Mouse (Mus musculus): Measurements from ENCODE around the gene Ttl.
A peak's percentile ranks its signal among the peaks of the same experiment; 100 is the strongest.

The Ttl gene

GRCm38 (mm10) chr2:129065437-129066282, at the start of gene Ttl:
Gene Ttl, plus strand, starts transcription at chr2:129065942.
- DNase-seq (ENCODE audit: low spot score in 2 of 2) = peak; percentile 60 to 78

DNA sequence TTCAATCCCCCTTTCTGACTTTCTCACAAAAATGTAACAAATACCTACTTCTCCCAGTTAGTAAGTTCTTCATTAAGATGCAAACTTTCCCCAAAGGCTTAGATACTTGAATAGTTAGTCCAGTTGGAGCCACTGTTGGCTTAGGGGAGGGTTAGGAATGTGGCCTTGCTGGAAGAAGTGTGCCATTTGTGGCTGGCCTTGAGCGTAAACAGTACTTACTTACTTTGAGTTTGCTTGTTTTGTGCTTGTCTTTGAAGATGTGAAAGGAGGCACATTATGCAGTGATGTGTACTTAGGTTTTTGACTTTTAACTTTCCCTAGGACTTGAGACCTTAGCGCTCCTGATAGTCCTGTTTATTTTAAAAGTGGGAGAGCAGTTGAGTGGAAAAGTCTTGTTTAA, 45.6 kb upstream of the Ttl start:
- DNase-seq (ENCODE audit: low spot score in 2 of 2) = no peak

- no peak for DNase-seq (ENCODE audit: low spot score in 2 of 2)
These were observed 40.9 kb upstream of the Ttl start for GRCm38 (mm10) chr2:129024820-129025219.

DNA sequence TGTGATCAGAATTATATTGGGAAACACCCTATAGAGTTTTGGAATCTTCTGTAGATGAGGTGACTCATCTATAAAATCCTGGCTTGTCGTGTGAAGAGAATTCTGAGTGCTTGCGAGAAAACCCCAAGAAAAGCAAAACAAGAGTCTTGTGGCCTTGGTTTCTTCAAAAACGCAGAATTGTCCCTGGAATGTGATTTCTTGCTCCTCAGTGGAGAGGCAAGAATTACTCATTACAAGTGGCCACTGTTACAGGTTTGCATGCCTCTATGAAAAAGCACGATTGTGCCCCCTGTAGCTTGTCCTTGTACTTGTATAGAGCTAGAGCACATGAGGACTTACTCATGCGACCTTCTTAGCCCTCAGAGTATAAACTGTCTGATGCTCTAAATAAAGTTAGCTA, 30.4 kb upstream of the Ttl start:
- no peak for DNase-seq (ENCODE audit: low spot score in 2 of 2)

DNA sequence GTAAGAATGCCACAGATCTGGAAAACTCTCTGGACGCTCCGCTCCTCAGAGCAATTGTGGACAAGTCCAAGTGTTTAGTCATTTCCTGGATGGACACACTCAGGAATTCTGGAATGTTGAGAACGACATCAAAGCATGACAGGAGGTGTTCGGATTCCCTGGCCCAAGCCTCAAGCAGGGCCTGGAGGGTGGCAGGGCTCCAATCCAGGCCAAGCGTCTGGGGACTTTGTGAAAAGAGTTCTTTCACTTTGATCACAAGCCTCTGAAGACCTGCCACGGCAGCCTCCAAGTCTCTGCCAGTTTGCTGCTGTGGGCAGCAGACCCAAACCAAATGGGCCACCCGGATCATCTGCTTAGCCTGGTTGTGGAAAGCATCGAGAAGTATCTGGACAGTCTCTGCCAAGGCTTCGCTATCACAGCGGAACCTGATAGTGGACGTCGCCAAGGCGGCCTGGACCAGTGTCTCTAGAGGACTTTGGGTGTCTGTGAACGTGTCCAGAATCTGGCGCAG, 27.3 kb upstream of the Ttl start:
- no peak for DNase-seq (ENCODE audit: low spot score in 2 of 2)

- peak in 1 of 2 experiments; percentile 25 for DNase-seq (ENCODE audit: low spot score in 2 of 2)
These were observed 26.7 kb upstream of the Ttl start for GRCm38 (mm10) chr2:129038937-129039631.

GRCm38 (mm10) chr2:129040567-129040966, 25.2 kb upstream of the Ttl start:
- DNase-seq (ENCODE audit: low spot score in 2 of 2) = peak in 1 of 2 experiments; percentile 20

DNA sequence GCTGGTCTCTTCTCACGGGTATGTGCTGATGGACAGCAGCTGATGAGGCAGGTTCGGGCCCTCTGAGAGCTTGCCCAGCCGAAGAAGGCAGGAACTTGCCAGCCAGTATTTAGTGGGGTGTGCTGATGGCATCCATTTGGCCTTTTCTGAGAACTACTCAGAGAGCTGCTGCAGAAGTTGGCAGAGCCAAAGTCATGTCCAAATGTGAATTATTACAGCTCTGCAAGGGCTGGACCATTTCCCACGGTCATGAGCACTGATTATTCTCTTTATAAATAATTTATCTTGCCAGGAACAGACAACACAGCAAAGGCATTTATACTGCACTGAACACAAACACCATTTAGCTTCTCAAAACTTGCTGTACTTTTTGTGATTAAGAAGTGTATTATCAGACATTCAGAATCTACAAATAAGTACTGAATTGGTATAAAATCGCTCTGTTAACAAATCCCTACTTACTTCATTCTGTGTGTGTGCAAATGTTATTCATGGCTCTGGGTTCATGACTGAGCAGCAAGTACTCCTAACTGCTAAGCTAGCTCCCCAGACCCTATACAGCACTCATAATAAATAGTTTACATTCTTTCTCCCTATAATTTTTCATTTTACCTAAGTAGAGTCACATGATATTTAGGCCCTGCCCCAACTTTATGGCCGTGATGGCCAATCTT, 19.4 kb upstream of the Ttl start:
- no peak for DNase-seq (ENCODE audit: low spot score in 2 of 2)

DNA sequence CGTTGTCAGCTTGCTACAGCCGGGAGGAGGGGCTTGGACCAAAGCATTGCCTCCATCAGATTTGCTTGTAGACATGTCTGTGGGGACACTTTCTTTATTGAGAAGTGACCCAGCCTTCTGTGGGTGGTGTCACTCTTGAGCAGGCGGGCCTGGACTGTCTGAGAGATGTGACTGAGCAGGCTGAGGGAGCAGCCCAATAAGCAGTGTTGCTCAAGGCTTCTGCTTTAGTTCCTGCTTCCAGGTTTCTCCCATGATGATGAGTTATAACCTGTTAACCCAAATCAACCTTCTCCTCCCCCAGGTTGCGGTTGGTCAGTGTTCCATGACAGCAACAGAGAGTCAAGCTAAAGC, 18.9 kb upstream of the Ttl start:
- DNase-seq (ENCODE audit: low spot score in 2 of 2) = no peak

DNA sequence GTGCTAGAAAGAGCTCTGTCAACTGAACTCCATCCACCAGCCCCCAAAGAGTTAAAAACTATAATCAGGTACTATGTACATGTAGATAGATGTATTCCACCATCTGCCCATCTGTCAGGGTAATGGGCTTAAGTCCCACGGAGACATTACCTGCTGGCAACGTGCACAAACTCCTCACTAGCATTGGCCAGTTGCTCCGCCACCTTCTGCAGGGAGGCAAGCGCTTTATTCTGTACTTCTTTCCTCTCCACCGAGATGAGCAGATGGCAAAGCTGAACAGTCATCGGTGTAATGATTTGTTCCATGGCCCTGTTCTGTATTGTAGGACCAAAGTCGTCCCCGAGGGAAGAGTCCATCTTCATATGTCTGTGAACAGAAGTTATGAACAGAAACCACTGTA, 17.9 kb upstream of the Ttl start, which contains the start of gene Vinac1:
Gene Vinac1 (minus strand): TSS at position 362 of the 400 bp plus-strand sequence.
- no peak for DNase-seq (ENCODE audit: low spot score in 2 of 2)

DNA sequence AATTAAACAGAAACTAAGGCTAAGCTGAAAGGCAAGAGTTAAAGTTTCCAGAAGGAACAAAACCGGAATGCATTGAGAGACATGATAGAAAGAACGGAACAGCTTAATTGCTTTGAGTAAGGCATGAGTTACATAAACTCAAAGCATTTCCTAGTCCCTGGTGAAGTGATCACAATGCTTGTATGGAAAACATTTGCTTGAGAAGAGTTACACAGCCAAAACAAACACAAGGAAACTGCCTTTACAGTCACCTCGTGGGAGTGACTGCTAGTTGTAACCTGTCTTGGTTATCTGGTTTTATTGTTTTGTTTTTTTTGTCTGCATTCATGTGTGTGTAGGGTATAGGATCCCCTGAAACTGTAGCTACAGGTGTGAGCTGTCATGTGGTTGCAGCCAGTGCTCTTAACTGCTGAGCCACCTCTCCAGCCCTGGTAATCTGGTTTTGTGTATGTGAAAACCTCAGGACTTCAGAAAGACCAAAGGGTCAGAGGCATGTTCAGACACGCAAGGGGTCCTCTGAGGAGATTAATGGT, 13.2 kb upstream of the Ttl start:
- no peak for DNase-seq (ENCODE audit: low spot score in 2 of 2)

GRCm38 (mm10) chr2:129055741-129056140, 10.0 kb upstream of the Ttl start:
- DNase-seq (ENCODE audit: low spot score in 2 of 2) = no peak

DNA sequence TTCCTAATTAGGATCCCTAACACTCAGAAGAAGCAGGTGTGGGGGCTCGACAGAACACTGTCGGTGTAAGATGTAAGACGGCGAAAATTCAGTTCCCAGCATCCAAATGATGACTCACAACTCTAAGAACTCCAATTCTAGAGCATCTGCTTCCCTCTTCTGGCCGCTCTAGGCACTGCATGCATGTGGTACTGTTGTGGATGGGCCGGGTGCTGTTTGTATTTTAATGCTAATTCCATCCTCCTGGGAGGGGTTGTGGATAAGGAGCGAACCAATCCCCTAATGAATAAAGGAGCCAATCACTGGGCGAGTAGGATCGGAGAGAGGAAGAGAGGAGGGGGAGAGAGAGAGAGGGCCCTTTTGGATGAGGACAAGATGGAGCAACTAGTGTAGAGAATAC, 9.1 kb upstream of the Ttl start:
- peak; percentile 22 to 63 for DNase-seq (ENCODE audit: low spot score in 2 of 2)

DNA sequence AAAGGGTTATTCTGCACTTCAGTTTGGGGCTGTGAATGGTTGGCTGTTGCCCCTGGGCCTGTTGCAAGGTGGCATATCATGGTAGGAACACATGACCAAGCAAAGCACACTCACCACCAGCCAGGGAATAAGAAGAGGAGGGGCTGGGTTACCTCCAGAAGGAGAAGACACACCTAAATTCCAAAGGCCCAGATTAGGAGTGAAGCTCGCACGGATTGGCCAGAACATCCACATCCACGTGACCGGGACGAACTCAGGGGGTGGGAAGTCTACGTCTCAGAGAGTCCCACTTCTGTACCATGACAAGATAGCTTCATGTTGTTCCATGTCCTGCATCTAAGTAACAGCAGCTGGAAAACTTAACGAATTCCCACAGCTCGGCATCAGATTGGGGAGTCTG, 8.5 kb upstream of the Ttl start:
- DNase-seq (ENCODE audit: low spot score in 2 of 2) = no peak

DNA sequence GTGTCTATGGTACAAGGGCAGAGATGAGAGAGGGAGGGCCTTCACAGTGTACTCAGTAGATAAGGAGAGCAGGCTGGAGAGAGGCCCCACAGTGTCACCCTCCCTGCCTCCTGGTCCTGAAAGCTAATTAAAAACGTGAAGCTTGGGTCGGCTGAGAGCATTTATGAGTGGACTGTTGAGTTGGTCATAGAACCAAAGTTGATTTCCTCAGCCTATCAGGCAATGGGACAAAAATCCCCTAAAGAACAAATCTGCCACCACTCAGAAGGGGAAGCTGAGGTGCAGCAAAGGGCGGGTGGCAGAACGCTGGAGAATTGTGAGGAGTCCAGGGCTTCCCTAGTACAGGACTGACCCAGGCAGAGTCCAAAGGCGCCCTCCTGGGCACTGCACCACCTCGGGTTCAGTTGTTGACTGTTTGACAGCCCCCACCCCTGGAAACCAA, 7.8 kb upstream of the Ttl start:
- no peak for DNase-seq (ENCODE audit: low spot score in 2 of 2)

DNA sequence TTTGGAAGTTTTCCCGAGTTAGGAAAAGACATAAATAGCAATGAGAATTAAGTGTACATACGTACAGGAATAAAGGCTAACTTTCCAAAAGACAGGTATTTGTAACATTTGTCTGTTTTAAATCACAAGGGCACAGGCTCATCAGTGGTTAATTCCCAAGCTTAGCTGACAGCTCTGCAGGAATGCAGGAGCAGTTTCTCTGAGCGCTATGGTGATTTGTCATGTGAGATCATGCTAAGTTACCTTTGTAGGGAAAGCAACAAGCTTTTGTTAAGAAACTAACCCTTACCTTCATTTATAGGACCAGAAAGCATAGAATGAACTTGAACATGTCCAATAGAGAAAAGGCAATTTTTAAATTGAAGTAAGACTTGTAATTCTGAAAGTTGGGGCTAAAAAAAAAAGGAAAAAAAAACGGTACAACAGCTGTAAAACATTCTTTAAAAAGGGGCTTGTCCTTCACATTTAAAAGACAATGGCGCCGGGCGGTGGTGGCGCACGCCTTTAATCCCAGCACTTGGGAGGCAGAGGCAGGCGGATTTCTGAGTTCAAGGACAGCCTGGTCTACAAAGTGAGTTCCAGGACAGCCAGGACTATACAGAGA, 4.2 kb upstream of the Ttl start:
- no peak for DNase-seq (ENCODE audit: low spot score in 2 of 2)

GRCm38 (mm10) chr2:129066326-129066725, 584 bp downstream of the Ttl start:
- peak; percentile 20 to 37 for DNase-seq (ENCODE audit: low spot score in 2 of 2)

DNA sequence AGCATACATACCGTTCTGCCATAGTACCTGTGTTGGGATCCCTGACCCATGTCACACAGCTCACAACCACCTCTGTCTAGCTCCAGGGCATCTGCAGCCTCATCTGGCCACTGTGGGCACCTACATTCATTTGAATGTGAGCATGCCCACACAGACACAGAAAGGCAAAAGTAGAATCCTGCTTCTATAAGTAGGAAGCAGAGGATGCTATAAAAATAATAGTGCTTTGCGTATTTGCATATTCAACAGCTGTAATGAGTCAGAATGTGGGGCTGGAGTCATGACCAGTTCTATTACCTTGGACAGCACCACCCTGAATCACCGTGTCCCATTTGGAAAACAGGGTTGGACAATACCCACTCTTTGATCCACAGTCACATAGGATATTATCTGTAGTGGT, 4.6 kb downstream of the Ttl start:
- no peak for DNase-seq (ENCODE audit: low spot score in 2 of 2)

- DNase-seq (ENCODE audit: low spot score in 2 of 2) = peak in 1 of 2 experiments; percentile 61
These were observed 12.6 kb downstream of the Ttl start for GRCm38 (mm10) chr2:129078313-129078712.

- DNase-seq (ENCODE audit: low spot score in 2 of 2) = no peak
These were observed 13.5 kb downstream of the Ttl start for GRCm38 (mm10) chr2:129079194-129079593.

- DNase-seq (ENCODE audit: low spot score in 2 of 2) = no peak
These were observed 15.4 kb downstream of the Ttl start for GRCm38 (mm10) chr2:129081097-129081496.

GRCm38 (mm10) chr2:129083514-129083913, 17.8 kb downstream of the Ttl start:
- DNase-seq (ENCODE audit: low spot score in 2 of 2) = no peak

Data from spleen, postnatal 10 days (tissue).